Mouse (Mus musculus): ENCODE measurements around the gene Trpc1.

The Trpc1 gene

DNA sequence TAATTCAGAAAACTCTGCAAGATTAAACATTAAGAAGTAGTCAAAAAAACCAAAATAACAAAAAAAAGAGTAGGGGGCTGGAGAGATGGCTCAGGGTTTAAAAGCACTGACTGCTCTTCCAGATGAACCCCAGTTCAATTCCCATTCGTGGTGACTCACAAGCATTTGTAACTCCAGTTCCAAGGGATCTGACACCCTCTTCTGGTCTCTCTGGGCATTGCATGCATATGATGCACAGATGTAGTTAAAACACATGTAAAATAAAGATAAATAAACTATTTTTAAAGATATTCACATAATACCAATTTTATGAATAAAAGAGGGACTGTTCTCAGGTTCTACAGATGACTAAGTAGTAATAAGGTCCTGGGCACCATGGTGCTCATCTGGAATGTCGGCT lies 52.4 kb downstream of the Trpc1 start:
- DNase-seq (ENCODE audit: low read depth, low spot score) = peak; percentile 12

DNA sequence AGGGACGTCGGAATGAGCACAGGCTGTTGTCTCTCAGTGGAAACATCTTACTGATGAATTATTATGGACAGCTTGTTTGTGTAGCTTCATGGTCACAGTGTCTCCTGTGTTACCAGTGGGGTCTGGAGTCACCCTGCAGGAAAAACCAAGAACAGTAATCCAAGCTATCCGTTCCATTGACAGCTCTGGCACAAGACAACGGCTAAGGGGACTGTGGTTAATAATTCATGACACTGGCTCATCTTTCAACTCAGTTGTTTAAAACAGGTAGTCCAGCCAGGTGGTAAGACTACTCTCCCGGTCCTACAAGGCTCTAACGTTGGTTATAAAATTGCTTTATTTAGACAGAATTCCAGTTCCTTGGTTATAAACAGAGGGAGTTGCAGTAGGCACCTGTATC lies 53.6 kb downstream of the Trpc1 start:
- no peak for DNase-seq (ENCODE audit: low read depth, low spot score)

DNA sequence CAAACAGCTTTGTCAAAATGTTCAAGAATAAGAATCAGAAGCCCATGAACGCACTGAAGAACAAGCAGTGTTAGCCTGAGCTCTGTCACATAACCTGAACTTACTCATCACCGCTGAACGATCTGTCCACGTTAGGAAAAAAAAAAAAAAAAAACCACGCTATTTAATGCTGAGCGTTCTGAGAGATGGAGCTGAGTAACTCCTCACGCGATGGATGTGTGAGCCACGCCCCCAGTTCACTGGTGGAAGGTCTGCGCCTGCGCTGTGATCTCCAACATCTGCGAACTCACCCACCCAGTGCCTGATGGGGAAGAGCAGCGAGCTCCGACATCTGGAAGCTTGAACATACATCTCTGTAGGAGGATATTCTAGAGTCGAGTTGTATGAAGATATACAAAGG lies 55.2 kb downstream of the Trpc1 start:
- no peak for DNase-seq (ENCODE audit: low read depth, low spot score)

- DNase-seq (ENCODE audit: low read depth, low spot score) = no peak
Measured at GRCm38 (mm10) chr9:95694526-95694925, 55.6 kb downstream of the Trpc1 start.

- DNase-seq (ENCODE audit: low read depth, low spot score) = no peak
Measured at GRCm38 (mm10) chr9:95693528-95694100, 56.6 kb downstream of the Trpc1 start.

DNA sequence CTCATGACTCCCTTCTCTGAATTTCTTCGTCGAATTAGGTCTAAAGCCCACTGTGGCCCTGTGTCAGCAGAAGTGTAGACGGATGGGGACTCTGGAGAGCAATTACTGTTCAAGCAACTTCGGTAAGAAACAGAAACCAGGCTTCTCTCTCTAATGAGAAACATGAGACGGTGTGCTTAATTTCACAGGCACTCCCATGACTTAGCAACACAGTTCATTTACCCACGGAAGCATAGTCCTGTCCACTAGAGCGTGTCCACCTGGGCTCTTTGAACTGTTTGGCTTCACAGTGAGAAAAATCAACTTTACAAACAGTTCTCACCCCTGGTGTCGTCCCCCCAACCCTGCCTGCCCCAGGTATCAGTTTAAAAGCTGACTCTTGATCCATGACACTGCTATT lies 57.4 kb downstream of the Trpc1 start:
- no peak for DNase-seq (ENCODE audit: low read depth, low spot score)

DNA sequence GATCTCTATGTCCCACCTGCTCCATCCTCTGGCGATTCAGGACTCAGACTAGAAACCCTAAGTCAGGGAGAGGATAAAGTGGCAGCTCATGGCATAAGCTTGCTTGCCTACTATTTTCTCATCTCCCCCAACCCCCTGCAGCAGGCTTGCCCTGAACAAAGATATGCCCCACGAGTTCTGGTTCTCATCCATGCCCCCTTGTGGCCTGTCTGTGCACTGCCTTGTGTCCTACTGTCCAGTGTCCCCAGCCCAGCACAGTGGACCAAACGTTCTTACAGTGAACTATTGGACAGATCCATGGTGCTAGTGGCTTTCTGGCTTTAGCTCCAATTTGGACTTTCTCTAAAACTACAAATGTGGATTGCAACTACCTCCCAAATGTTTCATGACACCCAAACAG lies 62.1 kb downstream of the Trpc1 start:
- DNase-seq (ENCODE audit: low read depth, low spot score) = no peak

DNA sequence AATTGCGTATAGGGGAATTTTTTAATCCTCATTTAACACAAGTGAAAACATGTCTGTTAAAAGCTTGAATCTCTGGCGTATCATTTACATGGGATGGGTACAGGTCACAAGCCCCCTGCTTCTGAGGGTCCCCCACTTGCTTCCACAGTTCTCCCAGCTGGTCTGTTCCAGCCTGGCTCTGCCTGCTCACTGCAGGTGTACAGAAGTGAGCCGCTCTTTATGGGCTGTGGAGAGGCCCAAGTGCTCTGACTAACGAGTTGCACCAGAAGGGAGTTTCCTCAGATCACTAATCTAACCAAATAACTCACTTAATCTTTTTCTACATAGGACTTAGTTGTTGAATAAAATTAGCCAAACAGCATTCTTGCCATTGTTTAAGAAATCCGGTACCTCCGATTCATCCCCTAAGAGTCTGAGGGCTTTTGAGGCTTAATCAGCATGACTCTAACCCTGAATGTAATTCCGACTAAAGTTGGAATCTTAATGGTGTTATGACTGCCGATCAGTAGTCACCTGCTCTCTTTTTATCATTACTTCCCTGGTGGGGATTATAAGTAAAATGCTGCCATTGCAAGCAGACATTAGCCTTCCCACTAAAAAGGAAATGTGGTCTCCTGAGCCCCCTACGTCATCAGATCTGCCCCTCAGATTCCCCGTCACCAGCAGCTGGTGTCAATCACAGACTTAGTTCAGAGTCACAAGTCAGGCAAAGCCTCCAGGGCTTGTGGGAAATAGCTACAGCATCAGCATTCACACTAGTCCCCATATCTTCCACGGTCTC lies 64.3 kb downstream of the Trpc1 start:
- DNase-seq (ENCODE audit: low read depth, low spot score) = no peak

DNA sequence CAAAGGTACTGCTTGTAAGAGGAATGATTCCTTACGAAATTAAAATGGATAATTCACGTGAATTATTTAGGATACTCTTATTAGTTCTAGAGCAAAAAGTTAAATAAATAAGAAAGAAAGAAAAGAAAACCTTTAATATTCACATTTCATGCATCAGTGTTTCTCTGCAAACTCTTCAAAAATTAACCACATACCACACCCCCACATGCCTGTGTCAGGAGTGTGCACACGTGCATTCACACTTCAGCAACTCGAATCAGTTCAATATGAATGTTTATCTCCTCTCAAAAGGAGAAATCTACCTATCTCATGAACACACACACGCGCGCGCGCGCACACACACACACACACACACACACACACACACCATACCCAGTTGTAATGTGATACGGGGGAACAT lies 69.5 kb downstream of the Trpc1 start:
- no peak for DNase-seq (ENCODE audit: low read depth, low spot score)

- no peak for DNase-seq (ENCODE audit: low read depth, low spot score)
Measured at GRCm38 (mm10) chr9:95679966-95680365, 70.2 kb downstream of the Trpc1 start.

DNA sequence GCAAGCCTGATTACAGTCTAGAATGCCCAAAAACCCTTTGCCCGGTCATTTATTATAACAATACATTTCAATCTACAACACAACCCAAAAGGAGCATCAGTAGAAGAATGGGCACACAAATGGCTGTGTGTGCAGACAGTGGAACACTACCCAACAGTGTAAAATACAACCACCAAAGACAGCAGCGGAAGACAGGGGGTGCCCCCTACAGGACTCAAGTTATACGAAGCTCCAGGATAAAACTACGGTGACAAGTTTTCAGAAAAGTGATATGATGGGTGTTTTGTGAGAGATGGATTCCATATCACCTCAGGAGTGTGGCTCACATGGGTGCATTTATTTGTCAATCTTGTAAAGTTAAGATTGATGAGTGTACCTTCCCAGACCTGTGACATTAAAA lies 74.2 kb downstream of the Trpc1 start:
- no peak for DNase-seq (ENCODE audit: low read depth, low spot score)

DNA sequence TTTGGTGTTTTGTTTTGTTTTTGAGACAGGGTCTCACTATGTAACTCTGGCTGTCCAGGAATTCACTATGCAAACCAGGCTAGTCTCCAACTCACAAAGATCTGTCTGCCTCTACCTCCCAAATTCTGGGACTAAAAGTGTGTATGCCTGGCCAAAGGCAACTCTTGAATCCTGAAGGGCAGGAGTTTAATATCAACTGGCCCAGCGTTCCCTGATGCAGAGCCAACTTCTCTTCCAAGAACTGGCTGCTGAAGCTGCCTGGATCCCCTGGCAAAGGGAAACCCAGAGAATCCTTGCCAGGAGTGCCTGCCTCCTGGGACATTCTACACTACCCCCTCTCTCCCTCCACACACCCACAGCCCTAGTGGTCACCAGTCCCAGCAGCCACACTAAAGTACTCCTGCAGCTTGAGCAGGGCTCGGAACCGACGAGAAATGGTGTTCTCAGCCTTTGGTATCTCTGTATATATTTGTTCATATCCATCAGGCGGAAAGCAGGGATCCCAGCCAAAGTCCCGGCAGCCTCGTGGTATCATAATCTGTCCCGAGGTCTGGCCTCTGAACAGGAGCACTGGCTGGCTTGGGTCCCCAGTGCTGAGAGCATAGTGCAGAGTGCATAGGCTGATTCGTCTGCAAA lies 75.0 kb downstream of the Trpc1 start:
- no peak for DNase-seq (ENCODE audit: low read depth, low spot score)

- DNase-seq (ENCODE audit: low read depth, low spot score) = no peak
Measured at GRCm38 (mm10) chr9:95672760-95673159, 77.4 kb downstream of the Trpc1 start.

DNA sequence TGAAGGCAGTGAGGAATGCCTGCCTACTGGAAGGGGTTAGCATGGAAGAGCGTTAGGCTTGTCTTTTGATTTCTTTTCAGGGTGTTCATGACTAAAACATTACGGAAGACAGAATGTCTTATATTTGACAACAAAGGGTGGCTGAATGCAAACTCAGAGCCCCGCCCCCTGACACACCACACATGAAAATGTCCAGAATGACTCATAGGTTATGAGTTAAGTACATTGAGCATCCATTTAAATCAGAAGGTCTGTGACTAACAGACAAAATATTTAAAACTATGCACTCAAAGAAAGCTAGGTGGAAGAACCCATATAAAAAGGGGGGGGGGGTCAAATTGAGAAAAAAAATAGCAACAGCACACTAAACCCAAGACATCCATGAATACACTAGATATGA lies 77.8 kb downstream of the Trpc1 start:
- no peak for DNase-seq (ENCODE audit: low read depth, low spot score)

DNA sequence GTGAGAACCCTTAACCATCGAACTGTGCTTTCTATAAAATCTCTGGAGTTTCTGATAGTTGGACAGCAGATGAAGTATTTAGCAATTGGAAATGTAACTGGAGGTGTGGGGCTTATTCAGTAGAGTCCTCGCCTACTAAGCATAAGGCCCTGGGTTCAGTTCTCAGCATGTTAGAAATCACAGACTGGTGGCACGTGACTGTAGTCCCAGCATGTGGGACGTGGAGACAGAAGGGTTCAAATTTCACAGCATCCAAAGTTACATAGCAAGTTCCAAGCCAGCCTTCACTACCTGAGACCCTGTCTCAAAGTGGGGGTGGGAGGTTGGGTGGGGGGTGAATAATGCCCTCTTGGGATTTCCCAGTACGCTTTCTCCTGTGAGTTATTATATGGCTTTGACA lies 81.9 kb downstream of the Trpc1 start:
- DNase-seq (ENCODE audit: low read depth, low spot score) = no peak

DNA sequence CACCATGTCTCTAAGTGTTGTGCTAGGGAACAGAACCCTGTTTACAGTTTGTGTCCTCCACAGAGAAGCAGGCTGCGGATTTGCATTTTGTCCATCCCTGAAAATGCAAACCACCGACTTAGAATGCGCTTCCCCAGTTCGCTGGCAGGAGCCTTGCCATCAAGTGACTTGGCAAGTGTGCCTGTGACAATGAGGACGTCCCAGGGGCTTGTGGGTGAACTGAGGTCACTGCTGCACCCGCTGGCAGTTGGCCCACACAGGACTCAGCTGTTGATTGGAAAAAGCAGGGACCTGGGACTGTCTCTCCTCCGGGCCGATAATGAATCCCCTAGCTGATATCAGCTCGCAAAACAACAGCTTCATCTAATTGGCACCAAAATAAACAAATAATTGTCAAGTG lies 82.3 kb downstream of the Trpc1 start:
- DNase-seq (ENCODE audit: low read depth, low spot score) = no peak

DNA sequence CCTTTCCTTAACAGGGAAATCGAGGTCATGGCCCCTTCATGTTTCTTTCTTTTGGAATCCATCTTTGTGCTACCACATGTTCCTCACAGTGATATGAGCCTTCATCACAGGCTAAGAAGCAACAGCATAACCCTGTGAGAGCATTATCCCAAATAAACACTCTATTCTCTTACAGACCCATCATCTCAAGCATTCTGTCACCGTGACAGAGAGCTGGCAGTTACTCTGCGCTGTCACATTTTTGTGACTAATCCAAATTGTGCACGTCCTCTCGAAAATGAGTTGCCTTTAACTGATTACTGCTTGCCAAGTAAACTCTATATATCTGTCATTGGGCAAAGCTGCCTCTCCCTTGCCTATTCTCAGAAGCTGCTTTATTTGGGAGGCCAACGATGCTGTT lies 84.3 kb downstream of the Trpc1 start:
- no peak for DNase-seq (ENCODE audit: low read depth, low spot score)

DNA sequence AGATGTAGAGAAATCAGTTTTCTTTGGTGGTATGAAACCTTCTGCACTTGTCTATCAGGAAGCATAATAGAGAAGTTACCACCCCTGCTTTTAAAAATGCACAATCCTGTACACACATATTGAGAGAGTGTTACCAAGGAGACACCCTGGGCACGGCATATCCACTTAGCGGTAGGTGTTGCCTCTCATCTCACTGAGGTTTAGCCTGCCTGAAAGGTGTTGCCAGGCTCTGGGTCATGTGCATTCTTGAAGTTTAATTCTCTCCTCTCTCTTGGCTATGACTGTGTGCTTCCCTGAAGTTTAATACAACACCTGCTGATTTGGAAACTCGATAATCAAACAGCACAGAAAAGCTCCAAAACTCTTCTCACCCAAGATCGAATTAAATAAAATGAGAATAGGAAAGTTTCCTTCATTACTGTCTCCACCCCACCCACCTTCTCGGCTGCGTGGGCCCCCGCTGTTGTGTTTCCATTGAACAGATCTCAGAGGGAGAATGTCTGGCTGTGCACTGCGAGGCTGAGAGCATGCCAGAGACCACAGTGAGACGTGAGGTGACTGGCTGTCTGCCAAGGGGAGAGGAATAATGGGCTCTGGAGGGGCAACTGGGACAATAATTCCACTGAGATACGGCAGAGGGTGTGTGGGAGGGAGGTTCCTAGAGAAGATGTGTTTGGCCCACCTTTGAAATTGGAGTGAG lies 85.7 kb downstream of the Trpc1 start:
- DNase-seq (ENCODE audit: low read depth, low spot score) = no peak

GRCm38 (mm10) chr9:95657941-95658340 lies 92.2 kb downstream of the Trpc1 start:
- DNase-seq (ENCODE audit: low read depth, low spot score) = no peak
